Mouse (Mus musculus) MEL (cell line): Measurements from ENCODE around the gene Myrf. TPM values are rescaled to one million over a fixed set of nuclear protein-coding genes. Genes with fewer than 3 reads are reported as not detected.

Source experiments
- DNase-seq: peaks from one replicate; pipeline ENCODE4 v3.0.0; 2011; ENCODE audit warnings: low read depth, low spot score
- H3K27ac ChIP-seq: 2 replicates; pipeline ENCODE4 v1.5.1; 2012; ENCODE audit warnings: low read depth, mild to moderate bottlenecking, control low read depth, low read length, moderate library complexity; ENCODE audit not compliant: control insufficient read depth
- H3K27me3 ChIP-seq, 2 experiments: fragments of 150-350 bp in 1 of 2; sonication (generic) in 1 of 2; 2 replicates each; pipeline ENCODE4 v1.6.1; 2012; ENCODE audit warnings: low read length in 2 of 2, mild to moderate bottlenecking in 2 of 2, improper control_type of control experiment in 1 of 2, moderate library complexity in 1 of 2; ENCODE audit not compliant: insufficient read depth in 2 of 2, control insufficient read depth in 1 of 2
- H3K36me3 ChIP-seq, 2 experiments: 2 replicates each; pipeline ENCODE4 v1.6.1; 2012 to 2014; ENCODE audit warnings: low read length in 2 of 2, improper control_type of control experiment in 1 of 2, inconsistent platforms in 1 of 2, mild to moderate bottlenecking in 1 of 2; ENCODE audit not compliant: insufficient read depth in 2 of 2, control insufficient read depth in 1 of 2
- H3K4me1 ChIP-seq, 2 experiments: fragments of 150-350 bp in 1 of 2; sonication (generic) in 1 of 2; 2 replicates each; pipeline ENCODE4 v1.6.1; 2012; ENCODE audit warnings: low read length in 2 of 2, improper control_type of control experiment in 1 of 2, mild to moderate bottlenecking in 1 of 2; ENCODE audit not compliant: insufficient read depth in 2 of 2, control insufficient read depth in 1 of 2
- H3K4me3 ChIP-seq, 2 experiments: fragments of 150-350 bp in 1 of 2; sonication (generic) in 1 of 2; 2 replicates each; pipeline ENCODE4 v1.5.1; 2012; ENCODE audit warnings: low read depth in 2 of 2, low read length in 2 of 2, mild to moderate bottlenecking in 2 of 2, moderate library complexity in 2 of 2, control low read depth in 1 of 2, improper control_type of control experiment in 1 of 2; ENCODE audit not compliant: control insufficient read depth in 1 of 2, insufficient read depth in 1 of 2
- H3K79me2 ChIP-seq: 2 replicates; pipeline ENCODE4 v1.6.1; 2012; ENCODE audit warnings: mild to moderate bottlenecking, low read length, moderate library complexity; ENCODE audit not compliant: control insufficient read depth, poor library complexity, insufficient read depth
- H3K9ac ChIP-seq: 2 replicates; pipeline ENCODE4 v1.6.1; 2012; ENCODE audit warnings: low read depth, mild to moderate bottlenecking, control low read depth, low read length, moderate library complexity; ENCODE audit not compliant: control insufficient read depth, poor library complexity, severe bottlenecking
- H3K9me3 ChIP-seq: fragments of 150-350 bp; sonication (generic); replicated peaks from 2 replicates; pipeline ENCODE4 v1.6.1; 2012; ENCODE audit warnings: mild to moderate bottlenecking, low read length, improper control_type of control experiment, moderate library complexity; ENCODE audit not compliant: insufficient read depth
- CHD1 ChIP-seq: IDR thresholded peaks from 2 replicates; pipeline ENCODE4 v1.6.1; 2012; ENCODE audit warnings: low read depth, mild to moderate bottlenecking, inconsistent platforms, low read length, improper control_type of control experiment
- E2F4 ChIP-seq: IDR thresholded peaks from 2 replicates; pipeline ENCODE4 v1.6.1; 2011; ENCODE audit warnings: low read depth, low read length, improper control_type of control experiment, borderline replicate concordance
- EP300 ChIP-seq, 2 experiments: IDR thresholded peaks; 2 replicates each; pipeline ENCODE4 v1.6.1; 2011; ENCODE audit warnings: improper control_type of control experiment in 2 of 2, low read length in 2 of 2, low read depth in 1 of 2, mild to moderate bottlenecking in 1 of 2
- GABPA ChIP-seq: IDR thresholded peaks from 2 replicates; pipeline ENCODE4 v1.6.1; 2012; ENCODE audit warnings: low read depth, mild to moderate bottlenecking, inconsistent platforms, low read length, improper control_type of control experiment, moderate library complexity
- HCFC1 ChIP-seq: IDR thresholded peaks from 2 replicates; pipeline ENCODE4 v1.6.1; 2012; ENCODE audit warnings: low read depth, mild to moderate bottlenecking, inconsistent platforms, low read length, improper control_type of control experiment, moderate library complexity
- MEF2A ChIP-seq: IDR thresholded peaks from 2 replicates; pipeline ENCODE4 v1.6.1; 2014; ENCODE audit warnings: low read depth, mild to moderate bottlenecking, inconsistent platforms, low read length, improper control_type of control experiment; ENCODE audit not compliant: poor library complexity, insufficient replicate concordance, severe bottlenecking; ENCODE audit errors: extremely low read depth
- MXI1 ChIP-seq: IDR thresholded peaks from 2 replicates; pipeline ENCODE4 v1.6.1; 2011; ENCODE audit warnings: mild to moderate bottlenecking, low read depth, low read length, improper control_type of control experiment
- MYC ChIP-seq: IDR thresholded peaks from 2 replicates; pipeline ENCODE4 v1.6.1; 2011; ENCODE audit warnings: low read depth, mild to moderate bottlenecking, low read length, improper control_type of control experiment, moderate library complexity
- NRF1 ChIP-seq: IDR thresholded peaks from 2 replicates; pipeline ENCODE4 v1.6.1; 2014; ENCODE audit warnings: low read depth, mild to moderate bottlenecking, inconsistent platforms, low read length, improper control_type of control experiment, moderate library complexity; ENCODE audit not compliant: poor library complexity, insufficient read depth, severe bottlenecking
- POLR2A ChIP-seq, 2 experiments: IDR thresholded peaks; 2 replicates each; pipeline ENCODE4 v1.6.1; 2011 to 2012; ENCODE audit warnings: low read length in 2 of 2, mild to moderate bottlenecking in 2 of 2, control low read depth in 1 of 2, improper control_type of control experiment in 1 of 2, low read depth in 1 of 2, moderate library complexity in 1 of 2; ENCODE audit not compliant: control insufficient read depth in 1 of 2, insufficient read depth in 1 of 2, poor library complexity in 1 of 2
- POLR2AphosphoS2 ChIP-seq: IDR thresholded peaks from 2 replicates; pipeline ENCODE4 v1.6.1; 2011; ENCODE audit warnings: low read length, improper control_type of control experiment
- RCOR1 ChIP-seq: IDR thresholded peaks from 2 replicates; pipeline ENCODE4 v1.6.1; 2012; ENCODE audit warnings: low read depth, mild to moderate bottlenecking, inconsistent platforms, low read length, improper control_type of control experiment
- TBP ChIP-seq: IDR thresholded peaks from 2 replicates; pipeline ENCODE4 v1.8.0; 2011; ENCODE audit warnings: low read depth, low read length, improper control_type of control experiment
- TCF12 ChIP-seq: IDR thresholded peaks from 2 replicates; pipeline ENCODE4 v1.6.1; 2014; ENCODE audit warnings: low read depth, mild to moderate bottlenecking, inconsistent platforms, low read length, improper control_type of control experiment, moderate library complexity
- UBTF ChIP-seq: IDR thresholded peaks from 2 replicates; pipeline ENCODE4 v1.6.1; 2012; ENCODE audit warnings: low read depth, mild to moderate bottlenecking, inconsistent platforms, low read length, improper control_type of control experiment, moderate library complexity, borderline replicate concordance; ENCODE audit not compliant: insufficient read depth
- ZC3H11A ChIP-seq: IDR thresholded peaks from 2 replicates; pipeline ENCODE4 v1.6.1; 2012; ENCODE audit warnings: low read depth, mild to moderate bottlenecking, inconsistent platforms, low read length, improper control_type of control experiment
- polyA plus RNA-seq, 2 experiments: library from polyadenylated mRNA; stranded (reverse) in 1 of 2; unstranded in 1 of 2; fragments of >175 nt in 1 of 2; fragments of >200 nt in 1 of 2; gene quantifications; 2 replicates each; pipeline versions ENCODE4 v1.2.1 to v1.2.4; 2012; ENCODE audit warnings: low replicate concordance in 2 of 2, low read depth in 1 of 2; ENCODE audit not compliant: insufficient read length in 2 of 2, insufficient read depth in 1 of 2, missing spikeins in 1 of 2
- total RNA-seq: library from RNA; depleted of rRNA; stranded (reverse); fragments of 300-350 nt; gene quantifications from 2 replicates; pipeline ENCODE4 v1.2.3, GENCODE M21; 2012

The Myrf gene
- total and polyA plus RNA-seq, 3 experiments, result 0.23 to 2.7 TPM; not detected in 1

DNA sequence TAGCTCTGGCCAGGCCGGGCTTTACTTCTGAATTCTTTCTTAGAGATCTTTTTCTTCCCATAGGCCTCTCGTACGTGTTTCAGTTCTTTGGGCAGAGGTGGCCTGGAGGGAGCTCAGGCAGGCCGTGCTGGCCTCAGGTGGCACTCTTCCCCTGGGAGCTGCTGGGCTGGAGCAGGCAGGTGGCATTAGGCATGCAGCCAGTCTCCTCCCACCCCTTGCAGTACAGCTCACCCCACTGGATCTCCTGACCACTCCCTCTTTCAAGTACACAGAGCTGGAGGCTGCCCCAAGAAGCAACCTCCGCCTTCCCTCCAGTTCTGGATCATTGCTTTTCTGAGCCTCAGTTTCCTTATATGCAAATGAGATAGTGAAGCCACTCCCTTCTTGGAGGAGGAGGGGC is 37.2 kb upstream of the Myrf start:
- H3K4me3 ChIP-seq, result no peak overlapping the region
- no peaks in the 10 kb centered on the region for H3K4me1 ChIP-seq
- no peak for TF ChIP-seq HCFC1
- TF ChIP-seq GABPA, result no peak
- no peak for TF ChIP-seq EP300 (IDR thresholded peaks at IDR 0.05; ENCODE audit: low read depth in 1 of 2, low read length in 2 of 2)
- TF ChIP-seq MYC, result no peak
- H3K79me2 ChIP-seq, result no peaks in the 10 kb centered on the region
- no peaks in the 10 kb centered on the region for H3K36me3 ChIP-seq
- no peak for DNase-seq
- H3K27ac ChIP-seq, result no peak overlapping the region
- no peak overlapping the region for H3K9ac ChIP-seq
- H3K9me3 ChIP-seq, result no peaks in the 10 kb centered on the region
- peaks cover 0 to 3% of the 10 kb centered on the region in 2 experiments; a peak in 2 of 4 replicates for H3K27me3 ChIP-seq

DNA sequence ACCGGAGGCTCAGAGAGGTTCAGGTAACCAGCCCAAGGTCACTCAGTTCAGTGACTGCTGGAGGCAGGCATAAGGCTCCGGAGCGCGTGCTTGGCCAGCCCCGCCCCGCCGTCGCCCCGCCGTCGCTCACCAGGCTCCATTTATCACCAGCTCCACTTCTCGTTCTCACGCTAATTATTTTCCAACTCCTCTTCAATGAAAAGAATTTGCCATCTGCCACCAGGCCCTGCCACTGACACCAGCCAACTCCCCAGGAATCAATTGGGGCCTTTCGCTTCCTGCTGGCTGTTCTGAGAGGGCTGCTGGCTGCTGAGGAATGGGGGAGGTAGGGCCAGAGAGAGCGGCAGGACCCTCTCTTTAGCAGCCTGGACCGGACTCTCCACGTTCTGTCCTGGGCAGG is 36.8 kb upstream of the Myrf start:
- peaks cover 0 to 3% of the 10 kb centered on the region in 2 experiments; a peak in 2 of 4 replicates for H3K27me3 ChIP-seq
- H3K9me3 ChIP-seq, result no peaks in the 10 kb centered on the region
- H3K27ac ChIP-seq, result no peak overlapping the region
- no peaks in the 10 kb centered on the region for H3K4me1 ChIP-seq
- H3K36me3 ChIP-seq, result no peaks in the 10 kb centered on the region
- H3K4me3 ChIP-seq, result no peak overlapping the region
- no peak overlapping the region for H3K9ac ChIP-seq
- TF ChIP-seq POLR2A (IDR thresholded peaks at IDR 0.05; ENCODE audit: control insufficient read depth in 1 of 2, insufficient read depth in 1 of 2, low read depth in 1 of 2, low read length in 2 of 2, poor library complexity in 1 of 2) (no peak), UBTF (no peak), ZC3H11A (no peak), TBP (no peak), NRF1 (no peak), TCF12 (no peak), MXI1 (no peak), CHD1 (no peak), POLR2AphosphoS2 (no peak), MEF2A (no peak), MYC (no peak), RCOR1 (no peak), E2F4 (no peak)
- no peak for DNase-seq
- H3K79me2 ChIP-seq, result no peaks in the 10 kb centered on the region
